Mouse (Mus musculus) heart, adult 2 months (tissue): Measurements from ENCODE around the gene Fpr-rs6.

Experiments used
- CTCF ChIP-seq: fragments of 200-600 bp; IDR thresholded peaks from 2 replicates; pipeline ENCODE4 v1.8.1; 2022; ENCODE audit warnings: antibody characterized with exemption, mild to moderate bottlenecking, moderate library complexity
- POLR2A ChIP-seq: fragments of 200-500 bp; IDR thresholded peaks from 2 replicates; pipeline ENCODE4 v1.6.1; 2011; ENCODE audit warnings: mild to moderate bottlenecking, low read depth, low read length, control low read depth; ENCODE audit not compliant: insufficient read depth

DNA sequence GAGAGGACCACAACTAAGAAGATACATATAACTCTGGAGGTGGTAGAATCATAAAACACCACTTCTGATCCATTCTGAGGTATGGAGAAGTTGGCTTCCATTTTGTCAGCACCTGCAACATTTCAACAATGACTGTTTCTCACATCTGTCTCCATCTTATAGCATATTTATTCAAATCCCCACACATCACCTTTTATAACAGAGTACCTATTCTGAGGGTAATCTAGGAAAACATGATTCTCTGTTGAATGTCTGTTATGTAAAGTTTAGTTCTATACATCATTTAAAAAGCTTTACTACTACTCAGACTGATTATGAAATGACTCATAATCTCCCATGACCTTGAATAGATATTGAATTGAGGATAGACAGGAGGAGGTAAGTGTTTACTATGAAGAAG is at the start of gene Fpr-rs6:
- no peak for TF ChIP-seq CTCF
- no peak for TF ChIP-seq POLR2A
